9 mouse cellular contexts compared by ENCODE assay signal in genomic region chr7:16018016-16018810, GRCm38 (mm10). TPM values are rescaled to one million over a fixed set of nuclear protein-coding genes. Genes with fewer than 3 reads are reported as not detected.
DNase-seq lines count a peak whose midpoint lies in the region; ATAC-seq lines count a peak whose summit lies in the region.
"Had no signal": no experiment of that assay in that cellular context is flagged by ENCODE, and none has a peak within 500 bp of the region (broad histone marks: within the 10 kb centered on the region; RNA-seq: fewer than 3 reads in every experiment).

No protein-coding gene starts in this region.

- H3K4me1 ChIP-seq in heart, embryonic 11.5 days (ENCODE audit: control insufficient read depth, insufficient read depth, low read length) = peaks cover 4% of the 10 kb centered on the region; the same call in 1 of the 2 replicates

- peak; percentile 50 to 57 for DNase-seq in adrenal gland, postnatal 36 days
- no peak for DNase-seq in adrenal gland, postnatal 25 days
- DNase-seq in kidney, postnatal 4 days = peak; percentile 27 to 47
- no peak for DNase-seq in right cerebral cortex, postnatal 10 days (ENCODE audit: low spot score in 2 of 2)
- DNase-seq in layer of hippocampus, postnatal 36 days = no peak

- no peaks in the 10 kb centered on the region for H3K27me3 ChIP-seq in heart, embryonic 11.5 days (ENCODE audit: control insufficient read depth, insufficient read depth, low read length)
- H3K27me3 ChIP-seq: neural tube, embryonic 12.5 days had no signal

- H3K9me3 ChIP-seq in heart, embryonic 11.5 days (replicated peaks; ENCODE audit: control insufficient read depth, low read length) = no peaks in the 10 kb centered on the region
- H3K9me3 ChIP-seq: neural tube, embryonic 12.5 days had no signal

- peak; percentile 58; the same call in 1 of the 2 replicates for ATAC-seq in heart, embryonic 11.5 days (replicated peaks; ENCODE audit: insufficient number of reproducible peaks, low FRiP score, low TSS enrichment)
- ATAC-seq in monocyte, adult 5-6 weeks (replicated peaks; ENCODE audit: insufficient number of reproducible peaks, low FRiP score, low TSS enrichment, poor library complexity, severe bottlenecking) = peak; percentile 84
- no peak for ATAC-seq in frontal cortex, adult (ENCODE audit: low TSS enrichment)

- 61% methylated on average over 9 of the region's 9 CpGs for WGBS in heart, embryonic 11.5 days (ENCODE audit: insufficient replicate concordance)

- no peak overlapping the region for H3K27ac ChIP-seq in heart, embryonic 11.5 days (ENCODE audit: low read depth, low read length)
- H3K27ac ChIP-seq: neural tube, embryonic 12.5 days had no signal

- no peak overlapping the region for H3K9ac ChIP-seq in heart, embryonic 11.5 days (ENCODE audit: low read depth, low read length)
- H3K9ac ChIP-seq: neural tube, embryonic 12.5 days had no signal

- H3K4me2 ChIP-seq in heart, embryonic 11.5 days = no peak overlapping the region
- H3K4me2 ChIP-seq: neural tube, embryonic 12.5 days had no signal

- no peak overlapping the region for H3K4me3 ChIP-seq in heart, embryonic 11.5 days (ENCODE audit: low read depth, low read length)
- H3K4me3 ChIP-seq: neural tube, embryonic 12.5 days had no signal

- H3K36me3 ChIP-seq in heart, embryonic 11.5 days (ENCODE audit: control insufficient read depth, insufficient read depth, low read length) = no peaks in the 10 kb centered on the region
- H3K36me3 ChIP-seq: neural tube, embryonic 12.5 days had no signal

RNA-seq across cellular contexts. Expression of gene Bicra, which starts 29.5 kb away (rescaled TPM):
- 1 to 10 TPM; 9.4 to 9.9 TPM for total RNA-seq in adrenal gland, postnatal 36 days (2021)
- 14.0 and 22.5 TPM in 2 replicates for total RNA-seq in adrenal gland, postnatal 25 days (2021)
- 4.9 and 5.7 TPM in 2 replicates for polyA plus RNA-seq in heart, embryonic 11.5 days (2014; fragmentation: Nextera tagmentation; extraction: Ambion mirVana)
- 2.2 to 10.0 TPM (median 2.6 TPM) in 3 replicates for total RNA-seq in monocyte, adult 5-6 weeks (2017)
- 10 to 100 TPM; 19.5 to 21.9 TPM for total RNA-seq in layer of hippocampus, postnatal 36 days (2021)

RNA-seq across cellular contexts. Expression of gene Zfp541, which starts 43.4 kb away (rescaled TPM):
- total RNA-seq in adrenal gland, postnatal 36 days (2021) = under 1 TPM; 0.10 to 0.13 TPM
- total RNA-seq in adrenal gland, postnatal 25 days (2021) = 0.21 TPM in 1 of 2 replicates, not detected in the other
- not detected in 2 replicates for polyA plus RNA-seq in heart, embryonic 11.5 days (2014; fragmentation: Nextera tagmentation; extraction: Ambion mirVana)
- 0.11 to 0.29 TPM in 2 of 3 replicates, not detected in the other for total RNA-seq in monocyte, adult 5-6 weeks (2017)
- under 1 TPM; 0.67 to 0.83 TPM for total RNA-seq in layer of hippocampus, postnatal 36 days (2021)

RNA-seq across cellular contexts. Expression of gene Ehd2, which starts 50.8 kb away (rescaled TPM):
- total RNA-seq in adrenal gland, postnatal 36 days (2021) = 10 to 100 TPM; 36.7 to 85.9 TPM
- total RNA-seq in adrenal gland, postnatal 25 days (2021) = 38.3 and 41.0 TPM in 2 replicates
- polyA plus RNA-seq in heart, embryonic 11.5 days (2014; fragmentation: Nextera tagmentation; extraction: Ambion mirVana) = 16.3 and 23.4 TPM in 2 replicates
- total RNA-seq in monocyte, adult 5-6 weeks (2017) = 0.49 TPM in 1 of 3 replicates, not detected in the others
- 1 to 10 TPM; 4.1 to 5.8 TPM for total RNA-seq in layer of hippocampus, postnatal 36 days (2021)

Comparison
In these comparisons a context has a peak if more than half of its experiments do, and no peak if none do; other contexts are left out.
1. DNase-seq: peak in adrenal gland, postnatal 36 days (2 of 2) and kidney, postnatal 4 days (2 of 2); none in adrenal gland, postnatal 25 days (single experiment), right cerebral cortex, postnatal 10 days (0 of 2) and layer of hippocampus, postnatal 36 days (0 of 2).